Mouse (Mus musculus): ENCODE data around the gene Tmem63b. TPM values are rescaled to one million over a fixed set of nuclear protein-coding genes. Genes with fewer than 3 reads are reported as not detected.

Gene Tmem63b
- total RNA-seq, 2 experiments from 2014 or later, result 66.5 to 81.6 TPM

DNA sequence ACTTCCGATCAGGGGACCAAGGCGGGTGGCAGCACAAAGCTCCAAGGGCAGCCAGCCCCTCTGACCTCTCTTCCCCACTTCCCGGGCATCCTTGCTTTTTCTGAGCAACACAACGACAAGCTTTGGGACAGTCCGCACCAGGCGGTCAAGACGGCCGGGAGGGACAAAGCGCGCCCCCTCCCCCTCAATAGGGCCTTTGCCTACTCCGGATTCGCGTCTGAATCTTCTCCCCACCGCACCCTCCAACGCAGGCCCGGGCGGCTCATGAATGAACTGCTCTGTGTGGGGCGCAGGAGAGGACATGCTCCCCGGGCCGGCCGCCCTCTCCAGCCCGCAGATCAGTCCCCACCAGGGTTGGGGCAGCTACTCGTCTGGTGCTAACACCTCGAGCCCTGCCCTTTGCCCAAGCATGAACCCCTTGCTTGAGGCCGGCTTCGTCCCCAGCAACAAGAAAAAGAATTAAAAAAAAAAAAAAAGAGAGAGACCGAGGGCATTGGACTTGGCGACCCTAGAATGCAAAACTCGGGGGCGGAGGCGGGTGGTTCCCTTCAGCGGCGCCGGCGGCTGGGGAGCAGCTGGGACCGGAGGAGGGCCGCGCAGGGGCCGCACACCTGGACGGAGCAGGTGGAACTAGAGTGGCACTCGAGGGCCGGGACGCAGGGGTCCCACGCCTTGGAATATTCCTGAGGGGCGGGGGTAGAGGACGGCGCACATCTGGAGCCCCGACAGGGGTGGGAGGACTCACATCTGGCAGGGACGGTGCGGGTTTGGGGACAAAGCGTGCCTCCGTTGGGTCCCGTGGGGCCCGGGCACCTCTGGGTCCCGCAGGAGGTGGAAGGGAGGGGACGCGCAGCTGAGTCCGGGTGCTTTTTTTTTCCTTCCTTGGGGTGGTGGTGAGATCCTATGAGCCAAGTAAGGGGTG, 1.3 kb downstream of the Tmem63b start:
- H3K27ac ChIP-seq, result peak overlapping the region; percentile 98
- H3K4me3 ChIP-seq, result peak overlapping the region; percentile 94
- DNase-seq, result peak; percentile 69
- intact Hi-C loops (cut with DNase I), result no loop called here
- no peak for TF ChIP-seq CTCF (IDR thresholded peaks at IDR 0.05)

DNA sequence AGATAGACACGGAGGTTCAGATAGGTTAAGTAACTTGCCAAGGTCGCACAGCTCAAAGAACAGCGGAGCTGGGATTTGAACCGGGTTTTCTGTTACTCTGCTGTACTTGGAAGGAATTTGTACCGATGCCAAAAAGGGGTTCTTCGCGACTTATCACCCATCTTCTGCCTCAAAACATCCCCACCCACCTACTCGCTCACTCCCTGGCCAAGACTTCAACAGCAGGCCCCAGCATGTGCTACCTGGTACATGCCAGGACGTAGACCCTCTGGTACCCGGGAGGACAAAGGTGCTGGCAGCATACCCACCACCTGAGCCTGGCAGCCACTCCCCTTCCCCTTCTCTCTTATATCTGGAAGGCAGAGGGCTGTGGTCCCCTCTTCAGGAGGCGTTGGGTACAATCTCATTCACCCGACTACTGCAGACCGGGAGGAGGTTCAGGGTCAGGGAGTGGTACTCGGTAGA, 2.0 kb downstream of the Tmem63b start:
- peak overlapping the region; percentile 98 for H3K27ac ChIP-seq
- intact Hi-C loops (cut with DNase I), result no loop called here
- H3K4me3 ChIP-seq, result peak overlapping the region; percentile 94
- no peak for DNase-seq
- TF ChIP-seq CTCF (IDR thresholded peaks at IDR 0.05), result no peak

GRCm38 (mm10) chr17:45682843-45683242, 3.9 kb downstream of the Tmem63b start:
- no peak for TF ChIP-seq CTCF (IDR thresholded peaks at IDR 0.05)
- Histone ChIP-seq H3K4me3 (no peak overlapping the region), H3K27ac (0 out of 2 replicates have a peak overlapping the region, but pooled peaks have one; percentile 10)
- DNase-seq, result no peak
- intact Hi-C loops (cut with DNase I), result no loop called here

DNA sequence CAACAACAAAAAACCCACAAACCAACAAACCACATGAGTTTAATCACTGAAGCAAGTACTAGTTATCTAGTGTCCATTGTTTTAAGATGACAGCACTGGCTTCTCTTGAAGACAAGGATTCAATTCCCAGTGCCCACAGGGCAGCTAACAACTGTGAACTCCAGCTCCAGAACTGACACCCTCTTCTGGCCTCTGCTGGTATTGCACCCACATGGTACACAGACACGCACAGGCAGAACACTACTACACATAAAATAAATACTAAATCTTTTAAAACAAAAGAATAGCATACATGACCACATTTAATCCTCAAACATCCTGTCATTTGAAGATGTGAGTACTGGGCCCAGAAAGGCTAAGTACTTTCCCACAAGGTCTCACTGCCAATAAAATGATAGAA, 5.1 kb downstream of the Tmem63b start:
- no peak for DNase-seq
- intact Hi-C loops (cut with DNase I), result no loop called here
- TF ChIP-seq CTCF (IDR thresholded peaks at IDR 0.05), result peak; percentile 53
- Histone ChIP-seq H3K27ac (no peak overlapping the region), H3K4me3 (no peak overlapping the region)

DNA sequence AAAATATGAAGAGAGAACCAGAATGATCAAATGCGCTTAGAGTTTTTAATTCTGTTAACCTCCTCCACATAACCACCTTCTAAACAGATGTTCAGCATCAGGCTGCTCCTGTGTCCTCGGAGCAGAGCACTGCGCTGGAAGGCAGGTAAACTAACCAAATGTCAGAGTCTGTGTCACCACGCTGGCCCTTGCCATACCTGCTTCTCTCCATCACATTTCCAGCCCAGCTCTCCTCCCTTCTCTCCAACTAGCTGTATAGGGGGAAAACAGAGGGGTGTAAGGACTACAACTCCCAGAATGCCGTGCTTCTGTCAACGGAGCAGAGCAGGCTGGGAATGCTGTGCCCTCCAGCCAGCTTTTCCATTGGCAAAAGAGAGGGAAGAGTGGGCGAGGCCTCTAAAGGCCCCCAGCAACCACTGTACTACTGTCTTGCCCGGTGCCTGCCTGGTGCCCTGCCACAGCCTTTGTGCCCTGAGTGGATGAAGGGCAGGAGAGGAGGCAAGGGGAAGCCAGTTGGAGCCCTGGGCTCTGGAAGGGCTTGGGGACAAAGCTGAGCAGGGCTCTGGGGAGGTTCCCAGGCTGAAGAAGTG, 6.2 kb downstream of the Tmem63b start:
- Histone ChIP-seq H3K27ac (peak overlapping the region; percentile 67), H3K4me3 (peak overlapping the region; percentile 48)
- peak; percentile 63 for DNase-seq
- intact Hi-C loops (cut with DNase I), result no loop called here
- no peak for TF ChIP-seq CTCF (IDR thresholded peaks at IDR 0.05)

GRCm38 (mm10) chr17:45678106-45678505, 8.6 kb downstream of the Tmem63b start:
- peak; percentile 80 for TF ChIP-seq CTCF (IDR thresholded peaks at IDR 0.05)
- intact Hi-C loops (cut with DNase I), result loop anchor here (1.0 kb wide), 1 partner anchor 40 kb away; no protein-coding TSS in a partner anchor
- Histone ChIP-seq H3K4me3 (no peak overlapping the region), H3K27ac (no peak overlapping the region)
- DNase-seq, result peak; percentile 81

DNA sequence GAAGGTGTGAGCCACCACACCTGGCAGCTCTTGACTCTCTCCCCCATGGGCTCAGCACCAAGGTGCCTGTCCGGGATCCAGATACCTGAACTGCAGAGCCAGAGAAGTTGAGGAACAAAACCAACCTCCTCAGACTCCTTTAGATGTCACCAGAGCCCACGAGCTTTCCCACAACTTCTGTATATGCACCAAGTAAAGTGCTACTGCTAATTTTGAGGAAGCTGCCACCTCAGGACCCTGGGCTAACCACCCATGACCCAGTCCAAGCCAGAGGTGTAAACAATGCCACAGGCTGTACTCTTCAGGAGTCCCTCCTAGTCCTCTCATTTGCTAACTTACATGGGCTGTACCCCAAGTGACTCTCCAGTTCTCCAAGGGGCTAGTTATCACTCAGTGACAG, 14.1 kb downstream of the Tmem63b start:
- Histone ChIP-seq H3K4me3 (no peak overlapping the region), H3K27ac (no peak overlapping the region)
- no peak for DNase-seq
- intact Hi-C loops (cut with DNase I), result no loop called here
- no peak for TF ChIP-seq CTCF (IDR thresholded peaks at IDR 0.05)

GRCm38 (mm10) chr17:45671821-45672220, 14.9 kb downstream of the Tmem63b start:
- H3K4me3 ChIP-seq, result no peak overlapping the region
- intact Hi-C loops (cut with DNase I), result no loop called here
- DNase-seq, result no peak
- no peak overlapping the region for H3K27ac ChIP-seq
- TF ChIP-seq CTCF (IDR thresholded peaks at IDR 0.05), result peak; percentile 49

GRCm38 (mm10) chr17:45667986-45668385, 18.7 kb downstream of the Tmem63b start:
- no peak for TF ChIP-seq CTCF (IDR thresholded peaks at IDR 0.05)
- intact Hi-C loops (cut with DNase I), result no loop called here
- no peak overlapping the region for H3K27ac ChIP-seq
- no peak overlapping the region for H3K4me3 ChIP-seq
- no peak for DNase-seq

DNA sequence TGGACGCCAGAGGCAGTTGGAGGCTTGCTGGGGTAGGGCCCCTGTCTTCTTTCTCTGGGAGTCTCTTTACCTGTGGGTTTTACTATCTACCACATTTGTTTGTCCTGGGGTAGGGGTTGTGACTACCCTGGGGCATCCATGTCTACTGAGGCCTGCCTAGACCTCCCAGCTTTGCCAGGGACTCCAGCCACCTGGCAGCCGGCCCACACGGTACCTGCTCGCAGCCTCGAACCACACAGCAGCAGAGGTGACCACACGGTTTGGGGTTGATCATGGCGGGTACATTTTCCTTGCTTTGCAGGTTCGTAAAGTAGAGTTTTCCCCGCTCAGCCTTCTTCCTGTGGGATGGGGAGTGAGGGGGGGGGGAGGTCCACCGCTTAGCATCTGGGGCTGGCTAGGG, 19.2 kb downstream of the Tmem63b start:
- Histone ChIP-seq H3K27ac (no peak overlapping the region), H3K4me3 (no peak overlapping the region)
- TF ChIP-seq CTCF (IDR thresholded peaks at IDR 0.05), result no peak
- intact Hi-C loops (cut with DNase I), result no loop called here
- DNase-seq, result no peak

DNA sequence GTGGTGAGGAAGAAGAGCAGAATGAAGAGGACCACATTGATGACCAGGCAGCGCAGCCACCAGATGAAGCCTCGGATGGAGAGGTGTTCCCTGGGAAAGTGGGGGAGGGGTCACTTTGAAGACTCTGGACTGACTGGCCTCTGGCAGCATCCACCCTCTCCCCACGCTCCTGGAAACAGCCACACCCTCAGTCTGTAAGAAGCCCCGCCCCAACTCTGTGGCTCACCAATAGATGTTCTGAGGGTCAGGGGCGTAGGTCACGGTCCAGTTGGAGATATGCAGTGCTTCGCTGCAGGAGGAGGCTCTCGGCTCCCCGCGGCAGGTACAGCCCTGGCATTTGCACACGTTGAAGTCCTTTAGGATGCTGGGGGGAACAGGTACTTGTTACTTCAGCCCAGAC, 20.6 kb downstream of the Tmem63b start:
- no peak for DNase-seq
- no peak for TF ChIP-seq CTCF (IDR thresholded peaks at IDR 0.05)
- no peak overlapping the region for H3K4me3 ChIP-seq
- intact Hi-C loops (cut with DNase I), result no loop called here
- H3K27ac ChIP-seq, result no peak overlapping the region

GRCm38 (mm10) chr17:45664608-45665007, 22.1 kb downstream of the Tmem63b start:
- H3K4me3 ChIP-seq, result no peak overlapping the region
- no peak for TF ChIP-seq CTCF (IDR thresholded peaks at IDR 0.05)
- intact Hi-C loops (cut with DNase I), result no loop called here
- DNase-seq, result no peak
- H3K27ac ChIP-seq, result no peak overlapping the region
